Mouse (Mus musculus): ENCODE data around the gene Cfl1. TPM values are rescaled to one million over a fixed set of nuclear protein-coding genes. Genes with fewer than 3 reads are reported as not detected.
A peak's percentile ranks its signal among the peaks of the same experiment; 100 is the strongest.

The Cfl1 gene
- total RNA-seq, 2 experiments from 2014 or later: 1,802 to 1,826 TPM

DNA sequence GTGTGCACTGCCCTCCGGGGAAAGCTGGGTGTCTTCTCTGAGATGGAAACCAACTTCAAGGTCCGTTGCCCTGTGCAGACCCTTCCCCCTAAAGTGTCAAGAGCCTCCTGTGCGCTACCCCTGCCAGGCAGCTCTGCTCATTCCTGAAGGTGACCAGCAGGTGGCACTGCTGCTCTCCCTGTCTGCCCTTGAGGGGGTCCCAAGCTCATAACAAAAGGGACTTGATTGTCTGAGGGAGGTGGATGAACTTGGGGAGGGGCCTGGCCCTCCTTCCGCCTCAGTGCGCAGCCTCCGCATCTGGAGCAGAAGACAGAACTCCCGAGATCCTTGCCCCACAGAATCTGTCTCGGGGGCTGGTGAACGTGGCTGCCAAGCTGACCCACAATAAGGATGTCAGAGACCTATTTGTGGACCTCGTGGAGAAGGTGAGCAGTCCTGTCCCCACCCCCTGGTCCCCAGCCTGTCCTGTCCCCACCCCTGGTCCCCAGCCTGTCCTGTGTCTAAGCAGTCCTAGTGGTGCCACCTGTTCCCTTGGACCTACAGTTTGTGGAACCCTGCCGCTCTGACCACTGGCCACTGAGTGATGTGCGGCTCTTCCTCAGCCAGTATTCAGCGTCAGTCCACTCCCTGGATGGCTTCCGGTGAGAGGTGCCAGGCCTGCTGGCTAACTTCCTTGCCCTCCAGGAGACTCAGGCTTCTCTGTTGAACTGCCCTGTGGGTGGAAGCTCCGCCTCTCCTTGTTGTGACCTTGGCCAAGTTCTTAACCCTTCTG is 26.3 kb upstream of the Cfl1 start:
- DNase-seq (ENCODE audit: low spot score in 2 of 2): peak; percentile 79 to 85

GRCm38 (mm10) chr19:5465037-5465436 is 25.2 kb upstream of the Cfl1 start:
- no peak for DNase-seq (ENCODE audit: low spot score in 2 of 2)

GRCm38 (mm10) chr19:5466916-5467500 is 23.2 kb upstream of the Cfl1 start:
- no peak for DNase-seq (ENCODE audit: low spot score in 2 of 2)

DNA sequence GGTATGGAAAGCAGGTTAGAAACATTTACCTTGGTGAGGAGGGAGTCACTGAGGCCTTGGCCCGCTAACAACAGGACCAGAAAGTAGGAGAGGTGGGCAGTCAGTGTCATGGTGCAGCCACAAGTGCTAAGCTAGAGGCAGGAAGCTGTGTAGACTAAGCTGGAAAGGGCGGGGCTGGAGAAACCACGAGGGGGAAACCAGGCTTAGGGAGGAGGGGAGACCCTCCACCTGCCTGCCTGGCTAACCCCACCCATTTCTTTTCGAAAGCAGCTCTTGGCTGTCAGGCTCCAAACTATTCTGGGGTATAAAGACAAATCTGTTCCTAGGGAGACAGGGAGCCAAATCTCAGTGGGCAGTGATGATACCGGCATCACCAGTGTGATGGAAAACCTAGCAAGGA is 21.9 kb upstream of the Cfl1 start, which contains the start of gene Ctsw:
Gene Ctsw, minus strand, starts transcription at position 134 of the 400 bp plus-strand sequence.
- DNase-seq (ENCODE audit: low spot score in 2 of 2): no peak

- DNase-seq (ENCODE audit: low spot score in 2 of 2): no peak
Observed at GRCm38 (mm10) chr19:5471846-5472245, 18.4 kb upstream of the Cfl1 start.

GRCm38 (mm10) chr19:5472857-5473256 is 17.4 kb upstream of the Cfl1 start:
- DNase-seq (ENCODE audit: low spot score in 2 of 2): no peak

- DNase-seq (ENCODE audit: low spot score in 2 of 2): peak; percentile 57 to 77
Observed at GRCm38 (mm10) chr19:5473720-5474119, 16.5 kb upstream of the Cfl1 start, which contains the start of gene Efemp2. Gene Efemp2, plus strand, starts transcription at chr19:5473954.

DNA sequence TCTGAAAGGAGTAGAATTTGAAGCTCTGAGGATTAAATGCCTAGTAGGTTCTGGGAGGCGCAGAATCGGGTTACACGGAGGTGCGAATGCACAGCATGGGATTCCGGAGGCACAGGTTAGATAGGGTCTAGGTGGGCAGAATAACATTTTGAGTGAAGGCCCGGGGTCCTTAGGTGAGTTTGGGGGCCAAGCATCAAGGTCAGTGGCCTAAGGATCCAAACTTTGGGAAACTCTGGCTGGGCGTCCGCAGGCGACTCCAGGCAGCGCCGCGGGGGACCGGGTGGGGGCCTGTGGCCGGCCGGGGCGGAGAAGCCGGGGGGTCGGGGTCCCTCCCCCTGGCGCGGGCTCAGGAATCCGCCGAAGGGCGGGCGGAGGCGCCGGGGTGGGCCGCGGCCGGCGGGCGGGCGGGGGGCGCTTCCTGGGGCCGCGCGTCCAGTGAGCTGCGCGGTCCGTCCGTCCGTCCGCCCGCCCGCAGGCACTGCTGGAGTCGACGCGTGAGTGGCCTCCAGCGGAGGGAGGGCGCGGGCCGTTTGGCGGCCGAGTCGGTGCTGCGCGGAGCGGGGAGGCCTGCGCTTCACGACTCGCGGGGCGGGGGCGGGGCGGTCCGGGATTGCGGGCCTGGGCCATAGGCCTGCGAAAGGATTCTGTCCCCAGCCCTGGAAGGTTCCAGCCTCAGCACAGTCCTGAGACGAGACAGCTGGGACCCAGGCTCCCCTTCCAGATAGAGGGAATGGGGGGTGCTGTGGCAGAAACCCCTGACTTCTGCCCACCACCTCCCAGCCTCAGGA is 15.8 kb upstream of the Cfl1 start:
- DNase-seq (ENCODE audit: low spot score in 2 of 2): peak in 1 of 2 experiments; percentile 55

DNA sequence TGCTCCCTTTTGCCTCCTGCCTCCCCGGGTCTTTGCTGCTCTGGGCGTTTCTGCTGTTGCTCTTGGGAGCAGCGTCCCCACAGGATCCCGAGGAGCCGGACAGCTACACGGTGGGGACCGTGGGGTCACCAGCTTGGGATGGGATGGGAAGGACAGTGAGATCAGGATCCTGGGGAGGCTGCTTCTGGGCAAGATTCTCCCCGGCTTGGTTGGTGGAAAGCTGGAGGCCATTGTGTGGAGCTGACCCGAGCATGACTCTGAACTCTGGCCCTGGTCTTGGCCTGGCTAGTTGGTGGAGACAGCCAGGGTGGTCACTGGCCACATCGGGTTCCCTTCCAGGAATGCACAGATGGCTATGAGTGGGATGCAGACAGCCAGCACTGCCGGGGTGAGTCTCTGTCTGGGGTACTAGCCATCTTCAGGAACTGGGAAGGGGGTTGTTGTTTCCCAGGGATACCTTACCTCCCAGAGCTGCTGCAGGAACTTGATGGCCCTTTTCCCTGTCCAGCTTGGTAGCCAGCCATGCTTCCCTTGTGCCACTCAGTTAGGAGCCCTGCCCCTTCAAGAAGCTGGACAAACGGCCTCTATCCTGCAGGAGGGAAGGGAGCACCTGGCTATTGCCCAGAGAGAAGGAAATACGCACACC is 15.1 kb upstream of the Cfl1 start:
- DNase-seq (ENCODE audit: low spot score in 2 of 2): peak in 1 of 2 experiments; percentile 37

DNA sequence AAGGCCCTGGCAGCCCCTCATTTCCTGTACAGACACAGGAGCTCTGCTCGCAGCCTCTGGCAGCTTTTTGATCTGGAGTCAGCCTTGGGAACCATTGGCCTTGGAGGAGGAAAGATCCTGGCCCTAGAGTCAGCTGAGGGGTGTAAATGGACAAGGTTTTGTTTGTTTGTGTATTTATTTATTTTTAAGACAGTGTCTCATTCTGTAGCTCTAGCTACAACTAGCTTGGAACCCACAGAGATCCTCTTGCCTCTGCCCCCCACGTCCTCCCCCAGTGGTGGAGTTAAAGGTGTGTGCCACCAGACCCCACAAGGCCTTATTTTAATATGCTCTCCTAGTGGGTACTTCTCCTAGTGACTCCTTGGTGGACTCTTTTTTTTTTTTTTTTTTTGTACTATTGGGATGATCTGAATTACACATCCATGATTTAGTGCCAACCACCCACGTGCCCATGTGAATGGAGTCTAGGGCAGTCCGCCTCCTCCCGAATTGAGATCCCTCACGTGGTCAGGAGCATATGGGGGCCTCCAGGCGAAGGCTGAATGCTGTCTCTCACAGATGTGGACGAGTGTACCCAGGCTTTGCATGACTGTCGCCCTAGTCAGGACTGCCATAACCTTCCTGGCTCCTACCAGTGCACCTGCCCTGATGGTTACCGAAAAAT is 13.1 kb upstream of the Cfl1 start:
- DNase-seq (ENCODE audit: low spot score in 2 of 2): no peak

DNA sequence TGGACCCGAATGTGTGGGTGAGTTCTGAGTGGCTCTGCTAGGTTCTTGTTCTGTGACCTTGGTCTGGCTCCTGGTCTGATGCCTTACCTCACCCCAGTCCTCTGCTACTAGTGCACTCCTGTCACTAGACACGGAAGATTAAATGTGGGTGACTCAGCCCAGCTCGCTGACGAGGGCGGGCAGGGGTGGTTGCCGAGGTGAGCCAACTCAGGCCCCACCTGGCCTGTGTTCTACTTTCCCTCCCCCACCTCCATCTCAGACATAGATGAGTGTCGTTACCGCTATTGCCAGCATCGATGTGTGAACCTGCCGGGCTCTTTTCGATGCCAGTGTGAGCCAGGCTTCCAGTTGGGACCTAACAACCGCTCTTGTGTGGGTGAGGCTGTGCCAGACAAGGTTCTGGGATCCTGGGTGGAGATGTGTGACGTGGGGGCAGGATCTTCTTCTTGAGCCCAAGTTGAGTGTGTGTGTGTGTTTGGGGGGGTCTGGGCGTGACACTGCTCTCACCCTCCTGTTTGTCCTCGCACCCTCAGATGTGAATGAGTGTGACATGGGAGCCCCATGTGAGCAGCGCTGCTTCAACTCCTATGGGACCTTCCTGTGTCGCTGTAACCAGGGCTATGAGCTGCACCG is 12.5 kb upstream of the Cfl1 start:
- DNase-seq (ENCODE audit: low spot score in 2 of 2): no peak

GRCm38 (mm10) chr19:5480016-5480415 is 10.2 kb upstream of the Cfl1 start:
- DNase-seq (ENCODE audit: low spot score in 2 of 2): no peak

- DNase-seq (ENCODE audit: low spot score in 2 of 2): no peak
Observed at GRCm38 (mm10) chr19:5481398-5481797, 8.9 kb upstream of the Cfl1 start.

- no peak for DNase-seq (ENCODE audit: low spot score in 2 of 2)
Observed at GRCm38 (mm10) chr19:5483386-5484359, 6.6 kb upstream of the Cfl1 start.

DNA sequence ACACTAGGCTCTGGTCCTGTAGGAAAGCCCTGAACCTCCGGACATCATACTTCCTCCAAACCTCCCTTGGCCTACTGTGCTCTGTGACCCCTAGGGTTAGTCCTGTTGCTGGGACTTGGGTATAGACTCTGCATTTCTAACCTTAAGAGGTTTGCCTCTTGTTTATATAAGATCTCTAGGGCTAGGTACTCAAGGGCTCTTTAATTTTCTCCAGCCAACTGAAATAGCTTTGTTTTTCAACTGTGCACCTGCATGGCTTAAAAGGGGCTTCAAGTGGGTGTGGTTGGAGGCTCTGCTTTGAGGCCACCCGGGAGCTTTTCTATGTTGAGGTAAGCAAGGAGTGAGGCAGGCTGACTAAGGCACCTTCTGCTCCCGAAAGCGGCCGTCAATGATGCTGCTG is 5.8 kb upstream of the Cfl1 start:
- no peak for DNase-seq (ENCODE audit: low spot score in 2 of 2)

DNA sequence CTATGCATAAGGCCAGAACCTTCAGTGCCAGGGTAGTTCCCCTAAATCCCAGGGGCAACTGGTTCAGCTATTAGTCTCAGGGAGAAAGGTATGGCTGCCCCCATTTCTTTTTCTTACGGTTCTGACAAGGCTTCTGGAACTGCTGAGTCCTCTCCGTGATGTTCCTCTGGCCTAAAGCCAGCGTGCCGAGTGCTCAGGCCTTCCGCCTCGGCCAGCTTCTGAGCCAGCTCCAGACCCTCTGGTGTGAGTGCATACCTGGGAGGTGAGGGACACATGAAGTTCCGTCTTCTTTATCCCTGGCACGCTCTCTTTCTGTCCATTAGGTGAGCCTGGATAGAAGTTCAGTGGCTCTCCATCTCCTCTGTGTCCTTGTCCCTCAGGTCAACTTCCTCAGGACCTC is 4.9 kb upstream of the Cfl1 start:
- no peak for DNase-seq (ENCODE audit: low spot score in 2 of 2)

DNA sequence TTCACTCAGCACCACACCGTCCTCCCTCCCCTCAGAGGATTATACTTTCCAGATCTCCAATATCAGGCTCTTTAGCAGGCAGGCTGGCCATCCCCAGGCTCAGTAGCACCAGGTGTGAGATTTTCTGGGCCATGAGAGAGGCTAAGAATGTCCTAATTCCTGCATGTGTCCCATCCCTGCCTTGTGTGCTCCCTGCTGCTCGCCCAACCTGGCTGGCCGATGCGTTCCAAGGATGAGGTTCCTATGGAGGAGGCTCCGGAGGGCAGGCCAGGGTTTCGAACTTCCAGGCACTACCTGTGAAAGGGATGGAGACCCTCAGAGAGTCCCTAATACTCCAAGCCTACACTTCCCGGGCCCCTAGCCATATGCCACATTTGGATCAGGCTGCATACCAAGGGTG is 4.4 kb upstream of the Cfl1 start:
- DNase-seq (ENCODE audit: low spot score in 2 of 2): no peak

- DNase-seq (ENCODE audit: low spot score in 2 of 2): no peak
Observed at GRCm38 (mm10) chr19:5486286-5486685, 4.0 kb upstream of the Cfl1 start.

GRCm38 (mm10) chr19:5486771-5487170 is 3.5 kb upstream of the Cfl1 start:
- no peak for DNase-seq (ENCODE audit: low spot score in 2 of 2)
